Mouse (Mus musculus): ENCODE results near the gene Fam219a.

DNA sequence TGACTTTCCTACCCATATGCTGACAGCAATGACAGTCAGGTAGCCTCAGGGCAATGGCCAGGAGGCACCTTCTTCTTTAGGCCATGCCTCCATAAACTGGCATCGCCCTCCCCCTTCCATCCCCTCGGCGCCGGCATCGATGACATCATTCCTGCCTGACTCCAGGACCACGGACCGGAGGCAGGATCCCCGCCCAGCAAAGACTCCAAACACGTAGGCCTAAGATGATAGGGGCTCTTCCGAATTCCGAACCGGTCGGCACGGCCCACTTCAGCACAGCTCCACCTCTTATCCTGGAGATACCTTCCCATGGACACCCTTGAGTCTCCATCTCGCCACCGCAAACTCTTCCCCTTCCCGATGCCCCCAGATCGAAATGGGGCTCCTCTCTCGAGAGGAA is 1.1 kb downstream of the Fam219a start:
- no peak for TF ChIP-seq EP300 (IDR thresholded peaks at IDR 0.05; ENCODE audit: low read depth)
- TF ChIP-seq CTCF (IDR thresholded peaks at IDR 0.05; ENCODE audit: low read depth), result no peak

All from liver, postnatal 0 days (tissue).